Mouse (Mus musculus) kidney, postnatal 10 days (tissue): ENCODE measurements around the gene Vezf1.
"Not testable (repeated sequence)": the region's sequence is repeated elsewhere in the genome, so short reads cannot be mapped to it uniquely, and the experiment has no call there.

Experiments used
- DNase-seq: peaks from one replicate; pipeline ENCODE4 v3.0.0; 2021; ENCODE audit warnings: mixed read lengths

Vezf1 gene

GRCm38 (mm10) chr11:88067586-88068410 is at the start of gene Vezf1:
Vezf1 (plus strand) TSS chr11:88068279.
- DNase-seq: peak; percentile 89

- no peak for DNase-seq
Measured at GRCm38 (mm10) chr11:88023933-88024332, 44.1 kb upstream of the Vezf1 start.

GRCm38 (mm10) chr11:88027391-88028035 is 40.6 kb upstream of the Vezf1 start:
- DNase-seq: no peak

GRCm38 (mm10) chr11:88028193-88028684 is 39.8 kb upstream of the Vezf1 start:
- no peak for DNase-seq

- peak; percentile 22 for DNase-seq
Measured at GRCm38 (mm10) chr11:88030219-88030618, 37.9 kb upstream of the Vezf1 start.

GRCm38 (mm10) chr11:88030836-88031235 is 37.2 kb upstream of the Vezf1 start:
- DNase-seq: no peak

- no peak for DNase-seq
Measured at GRCm38 (mm10) chr11:88031753-88032152, 36.3 kb upstream of the Vezf1 start.

- no peak for DNase-seq
Measured at GRCm38 (mm10) chr11:88035970-88036369, 32.1 kb upstream of the Vezf1 start.

- no peak for DNase-seq
Measured at GRCm38 (mm10) chr11:88036761-88037251, 31.3 kb upstream of the Vezf1 start.

- no peak for DNase-seq
Measured at GRCm38 (mm10) chr11:88037386-88037785, 30.7 kb upstream of the Vezf1 start.

- no peak for DNase-seq
Measured at GRCm38 (mm10) chr11:88039066-88039465, 29.0 kb upstream of the Vezf1 start.

GRCm38 (mm10) chr11:88044314-88044713 is 23.8 kb upstream of the Vezf1 start:
- no peak for DNase-seq

GRCm38 (mm10) chr11:88045159-88045558 is 22.9 kb upstream of the Vezf1 start:
- DNase-seq: not testable (repeated sequence)

GRCm38 (mm10) chr11:88045878-88046277 is 22.2 kb upstream of the Vezf1 start:
- DNase-seq: no peak

GRCm38 (mm10) chr11:88046323-88046937 is 21.6 kb upstream of the Vezf1 start:
- no peak for DNase-seq

- DNase-seq: peak; percentile 100
Measured at GRCm38 (mm10) chr11:88046944-88047794, 20.9 kb upstream of the Vezf1 start, which contains the start of gene Srsf1. Srsf1 (plus strand) TSS chr11:88047373.

- DNase-seq: peak; percentile 86
Measured at GRCm38 (mm10) chr11:88047871-88048531, 20.1 kb upstream of the Vezf1 start.

GRCm38 (mm10) chr11:88048961-88049670 is 19.0 kb upstream of the Vezf1 start:
- DNase-seq: no peak

GRCm38 (mm10) chr11:88049732-88050131 is 18.3 kb upstream of the Vezf1 start:
- DNase-seq: no peak

GRCm38 (mm10) chr11:88052638-88053037 is 15.4 kb upstream of the Vezf1 start:
- no peak for DNase-seq

GRCm38 (mm10) chr11:88053821-88054220 is 14.3 kb upstream of the Vezf1 start:
- no peak for DNase-seq
